Mouse (Mus musculus) cerebellum, postnatal 10 days (tissue): ENCODE measurements at regions not wholly inside any gene's neighbourhood (a gene's known extent, or its start where the extent isn't known, plus 50 kb on each side); places are given as distances from the start of the nearest gene placed in this dataset.

Experiments used
- DNase-seq, 2 experiments: peaks; one replicate each; pipeline ENCODE4 v3.0.0; 2021; ENCODE audit warnings: mixed read lengths in 2 of 2

DNA sequence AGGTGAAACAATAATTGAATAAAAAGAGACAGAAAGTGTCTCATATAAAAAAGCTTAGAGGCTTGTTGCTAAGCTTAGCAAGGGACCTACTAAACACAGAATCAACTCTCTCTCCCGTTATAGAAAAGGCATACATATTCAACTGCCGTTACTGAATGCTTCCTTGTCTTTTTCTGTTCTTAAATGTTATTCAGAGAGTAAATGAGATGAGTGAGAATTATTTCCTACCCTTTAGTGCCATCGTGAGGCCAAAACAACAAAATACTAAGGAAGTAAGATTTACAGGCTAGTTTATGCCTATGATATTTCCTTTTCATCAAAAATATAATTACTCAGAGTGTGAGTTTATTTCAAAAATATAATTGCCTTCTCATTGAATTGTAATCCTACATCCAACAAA is 686.6 kb upstream of the 1700008P02Rik start:
- peak; percentile 3 to 6 for DNase-seq

DNA sequence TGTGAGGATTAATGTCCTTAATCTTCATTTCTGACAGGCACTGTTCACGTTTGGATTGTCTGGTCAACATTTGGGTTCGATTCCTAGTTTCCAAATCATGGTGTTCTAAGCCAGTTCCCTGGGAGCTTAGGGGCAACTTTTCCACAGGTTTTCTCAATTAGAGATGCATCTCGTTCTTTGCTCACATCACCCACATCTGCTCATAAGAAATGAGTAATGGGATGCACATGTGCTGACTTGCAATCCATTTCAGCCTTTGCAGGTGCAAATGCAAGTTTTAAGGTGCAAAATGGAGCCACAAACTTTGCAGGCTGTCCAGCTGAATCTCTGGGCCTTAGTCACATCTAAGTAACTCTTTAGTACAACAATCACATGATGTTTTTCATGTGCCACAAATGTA is 678.3 kb upstream of the 1700008P02Rik start:
- no peak for DNase-seq

DNA sequence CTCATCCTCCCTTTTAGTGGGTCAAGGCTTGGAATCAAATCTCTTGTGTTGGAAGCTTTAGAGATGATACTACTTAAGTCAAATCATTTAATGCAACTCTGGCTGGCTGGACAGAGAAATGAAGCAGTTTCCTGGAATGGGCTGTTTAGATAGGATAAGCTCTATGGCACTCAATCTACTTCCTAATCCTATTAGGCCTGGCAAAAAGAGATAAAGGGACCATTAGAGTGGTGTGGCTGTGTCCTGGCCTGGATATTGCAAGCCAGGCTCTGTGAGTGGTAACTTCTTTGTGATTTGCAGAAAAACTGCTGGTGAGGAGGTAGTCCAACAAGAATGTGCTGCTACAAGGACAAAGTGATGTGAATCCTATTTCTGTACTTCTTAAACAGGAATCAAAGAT is 670.8 kb upstream of the 1700008P02Rik start:
- no peak for DNase-seq

DNA sequence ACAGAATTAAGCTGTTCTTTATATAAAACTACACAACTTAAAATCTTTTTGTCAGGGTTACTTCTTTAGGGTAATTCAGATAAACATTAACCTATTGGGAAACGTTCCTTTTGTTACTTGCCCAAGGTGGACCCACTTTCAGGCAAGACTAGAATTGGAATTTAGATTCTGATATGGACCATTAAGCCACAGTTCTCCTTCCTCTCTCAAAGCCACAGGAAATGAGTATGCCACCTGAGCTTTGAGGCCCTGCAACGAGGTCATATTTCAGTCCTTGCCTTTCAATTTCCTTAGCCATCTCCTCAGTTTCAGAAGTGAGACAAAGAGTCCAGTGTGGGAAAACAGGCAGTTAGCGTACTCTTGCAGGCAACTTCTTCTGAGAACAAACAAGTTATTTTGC is 637.3 kb upstream of the 1700008P02Rik start:
- DNase-seq: no peak

DNA sequence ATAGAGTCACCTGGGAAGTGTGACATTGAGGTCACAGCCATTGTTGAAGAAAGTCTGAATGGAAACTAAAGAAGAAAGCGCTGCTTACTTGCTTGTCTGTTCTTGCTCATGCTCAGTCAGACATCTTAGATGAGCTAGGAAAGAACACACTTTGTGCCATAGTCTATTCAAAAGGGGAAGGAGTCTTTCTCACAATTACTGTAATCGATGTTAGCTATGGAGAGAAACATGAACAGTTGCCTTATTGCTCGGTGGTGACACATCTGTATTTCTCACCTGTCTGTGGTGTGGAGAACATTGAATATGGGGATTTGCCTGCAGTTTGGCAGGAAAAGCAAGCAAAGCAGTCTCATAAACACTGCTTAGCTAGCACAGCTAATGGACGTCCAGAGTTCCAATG is 628.1 kb upstream of the 1700008P02Rik start:
- DNase-seq: no peak

DNA sequence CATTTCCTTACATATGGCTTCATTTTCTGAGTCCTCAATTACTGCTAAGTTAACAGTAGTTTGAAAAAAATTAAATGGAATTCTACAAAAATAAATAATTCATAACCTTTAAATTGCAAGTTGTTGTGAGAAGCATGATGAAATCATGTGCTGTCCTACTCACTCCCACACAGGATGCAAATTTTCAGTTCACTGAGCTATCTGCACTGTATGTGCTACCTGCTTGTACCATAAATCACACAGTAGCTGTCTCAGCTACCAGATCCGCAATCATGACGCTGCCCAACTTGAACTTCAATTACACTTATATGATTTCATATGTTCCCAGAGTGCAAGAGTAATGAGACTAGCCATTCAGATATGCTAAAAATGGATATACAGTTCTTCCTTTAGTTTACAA is 609.5 kb upstream of the 1700008P02Rik start:
- no peak for DNase-seq

DNA sequence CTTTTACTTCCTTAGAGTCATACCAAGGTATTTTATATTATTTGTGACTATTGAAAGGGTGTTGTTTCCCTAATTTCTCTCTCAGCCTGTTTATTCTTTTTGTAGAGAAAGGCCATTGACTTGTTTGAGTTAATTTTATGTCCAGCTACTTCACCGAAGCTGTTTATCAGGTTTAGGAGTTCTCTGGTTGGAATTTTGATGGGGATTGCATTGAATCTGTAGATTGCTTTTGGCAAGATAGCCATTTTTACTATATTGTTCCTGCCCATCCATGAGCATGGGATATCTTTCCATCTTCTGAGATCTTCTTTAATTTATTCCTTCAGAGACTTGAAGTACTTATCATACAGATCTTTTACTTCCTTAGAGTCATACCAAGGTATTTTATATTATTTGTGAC is 568.3 kb upstream of the 1700008P02Rik start:
- DNase-seq: peak in 1 of 2 experiments; percentile 21

DNA sequence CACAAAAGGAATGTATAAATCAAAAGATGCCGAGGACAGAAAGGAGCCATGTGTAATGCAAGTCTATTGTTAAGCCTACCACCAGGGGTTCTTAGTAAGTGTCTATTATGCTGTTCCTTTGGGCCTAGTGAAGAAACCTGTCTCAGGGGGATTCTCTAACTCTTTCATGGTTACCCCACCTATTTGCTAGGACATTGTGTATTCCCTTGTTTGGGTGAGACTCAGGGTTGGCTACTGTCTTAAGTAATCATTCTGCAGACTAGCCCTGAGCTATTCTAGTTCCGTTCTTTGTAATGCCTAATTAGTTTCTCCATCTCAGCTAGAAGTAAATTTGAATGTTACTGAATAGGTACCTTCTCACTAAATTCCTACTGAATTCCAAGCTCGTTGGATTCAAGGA is 546.4 kb upstream of the 1700008P02Rik start:
- DNase-seq: no peak

DNA sequence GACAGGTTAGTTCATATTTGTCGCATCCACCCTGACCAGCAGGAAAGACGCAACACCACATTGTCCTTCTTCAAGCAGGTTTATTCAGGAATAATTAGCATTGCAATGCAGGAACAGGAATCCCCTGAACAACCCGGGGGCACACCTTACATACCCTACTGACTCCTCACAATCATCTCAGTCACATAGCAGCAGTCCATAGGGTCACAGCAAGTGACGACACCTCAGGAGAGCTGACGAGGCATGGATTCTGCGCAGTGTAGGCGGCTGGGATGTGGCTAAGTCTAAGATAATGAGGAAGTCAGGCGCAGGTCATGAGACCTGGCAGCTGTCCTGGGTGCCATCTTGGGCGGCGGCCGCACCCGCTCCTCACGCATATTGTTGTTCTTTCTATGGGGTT is 518.8 kb upstream of the 1700008P02Rik start:
- DNase-seq: no peak

DNA sequence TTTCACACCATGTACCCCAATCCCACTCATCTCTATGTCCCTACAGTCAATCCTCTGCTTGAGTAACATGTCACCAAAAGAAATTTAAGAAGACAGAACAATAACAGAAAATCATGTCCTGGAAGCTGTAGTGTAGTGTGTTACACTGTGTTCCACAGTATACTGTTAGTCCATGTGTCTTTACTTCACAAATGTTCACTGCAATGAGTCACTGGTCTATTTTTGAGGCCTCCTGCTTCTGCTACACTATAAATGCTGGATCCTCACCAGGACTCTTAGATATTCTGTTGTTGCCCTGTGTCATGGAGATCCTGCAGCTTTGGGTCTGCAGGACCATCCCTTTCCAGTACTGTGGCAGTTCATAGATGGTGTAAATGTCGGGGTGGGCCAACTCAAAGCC is 514.5 kb upstream of the 1700008P02Rik start:
- DNase-seq: no peak
